Mouse (Mus musculus) erythroblast, embryonic 14.5 days (primary cell): ENCODE results near the gene Mrpl34. TPM values are rescaled to one million over a fixed set of nuclear protein-coding genes. Genes with fewer than 3 reads are reported as not detected.

Experiments
- H3K27me3 ChIP-seq: 2 replicates; pipeline ENCODE4 v1.6.1; 2012; ENCODE audit warnings: inconsistent platforms; ENCODE audit not compliant: control insufficient read depth
- H3K36me3 ChIP-seq: 2 replicates; pipeline ENCODE4 v1.6.1; 2012; ENCODE audit warnings: mild to moderate bottlenecking, inconsistent platforms; ENCODE audit not compliant: control insufficient read depth
- H3K4me1 ChIP-seq: 2 replicates; pipeline ENCODE4 v1.6.1; 2012; ENCODE audit warnings: inconsistent platforms; ENCODE audit not compliant: control insufficient read depth
- H3K4me3 ChIP-seq: replicated peaks from 2 replicates; pipeline ENCODE3; 2012; ENCODE audit warnings: moderate library complexity, mild to moderate bottlenecking, inconsistent platforms
- H3K9me3 ChIP-seq: 2 replicates; pipeline ENCODE4 v1.6.1; 2012; ENCODE audit warnings: low read length, inconsistent platforms, mixed read lengths; ENCODE audit not compliant: control insufficient read depth
- GATA1 ChIP-seq: IDR thresholded peaks from 2 replicates; pipeline ENCODE4 v1.6.1; 2012; ENCODE audit warnings: low read length, inconsistent platforms, mixed read lengths
- TAL1 ChIP-seq: IDR thresholded peaks from 3 replicates; pipeline ENCODE4 v1.6.1; 2012; ENCODE audit warnings: low read length, inconsistent platforms, mixed read lengths
- polyA plus RNA-seq: library from polyadenylated mRNA; stranded (reverse); fragments of >175 nt; gene quantifications from 2 replicates; pipeline ENCODE4 v1.2.3, GENCODE M21; 2012

Mrpl34 gene
- polyA plus RNA-seq, 1 experiment: 18.9 TPM

GRCm38 (mm10) chr8:71474785-71475701 lies 10.3 kb downstream of the Mrpl34 start:
- Histone ChIP-seq H3K27me3 (peaks cover 5% of the 10 kb centered on the region), H3K4me1 (peaks cover 58% of the 10 kb centered on the region), H3K36me3 (peaks cover 56% of the 10 kb centered on the region), H3K9me3 (no peaks in the 10 kb centered on the region), H3K4me3 (no peak overlapping the region)
- TF ChIP-seq GATA1 (no peak), TAL1 (no peak)

GRCm38 (mm10) chr8:71475702-71476075 lies 10.9 kb downstream of the Mrpl34 start:
- Histone ChIP-seq H3K4me1 (peaks cover 58% of the 10 kb centered on the region), H3K36me3 (peaks cover 51% of the 10 kb centered on the region), H3K4me3 (peak overlapping the region; percentile 78), H3K9me3 (no peaks in the 10 kb centered on the region), H3K27me3 (peaks cover 5% of the 10 kb centered on the region)
- no peak for TF ChIP-seq GATA1

- Histone ChIP-seq H3K4me3 (peak overlapping the region; percentile 78), H3K36me3 (peaks cover 44% of the 10 kb centered on the region), H3K27me3 (peaks cover 5% of the 10 kb centered on the region), H3K4me1 (peaks cover 58% of the 10 kb centered on the region), H3K9me3 (no peaks in the 10 kb centered on the region)
- TF ChIP-seq GATA1 (no peak), TAL1 (no peak)
Measured at GRCm38 (mm10) chr8:71476099-71476940, 11.6 kb downstream of the Mrpl34 start.

GRCm38 (mm10) chr8:71477196-71477845 lies 12.6 kb downstream of the Mrpl34 start:
- no peaks in the 10 kb centered on the region for H3K9me3 ChIP-seq
- TF ChIP-seq GATA1 (no peak), TAL1 (no peak)
- peaks cover 5% of the 10 kb centered on the region for H3K27me3 ChIP-seq
- H3K36me3 ChIP-seq: peaks cover 34% of the 10 kb centered on the region
- H3K4me3 ChIP-seq: peak overlapping the region; percentile 78
- H3K4me1 ChIP-seq: peaks cover 56% of the 10 kb centered on the region

- no peak overlapping the region for H3K4me3 ChIP-seq
- no peak for TF ChIP-seq TAL1
- no peak for TF ChIP-seq GATA1
- no peaks in the 10 kb centered on the region for H3K9me3 ChIP-seq
- H3K27me3 ChIP-seq: peaks cover 5% of the 10 kb centered on the region
- peaks cover 18% of the 10 kb centered on the region for H3K36me3 ChIP-seq
- peaks cover 57% of the 10 kb centered on the region for H3K4me1 ChIP-seq
Measured at GRCm38 (mm10) chr8:71478943-71479342, 14.2 kb downstream of the Mrpl34 start.

- H3K9me3 ChIP-seq: no peaks in the 10 kb centered on the region
Measured at GRCm38 (mm10) chr8:71483932-71484331, 19.2 kb downstream of the Mrpl34 start.

GRCm38 (mm10) chr8:71484736-71485135 lies 20.0 kb downstream of the Mrpl34 start:
- H3K9me3 ChIP-seq: no peaks in the 10 kb centered on the region
- peaks cover 71% of the 10 kb centered on the region for H3K4me1 ChIP-seq
- no peak for TF ChIP-seq TAL1
- no peak for TF ChIP-seq GATA1
- H3K27me3 ChIP-seq: peaks cover 3% of the 10 kb centered on the region
- no peaks in the 10 kb centered on the region for H3K36me3 ChIP-seq
- H3K4me3 ChIP-seq: no peak overlapping the region

More at GRCm38 (mm10) chr8:71483932-71484331, 19.2 kb downstream of the Mrpl34 start:
- no peak overlapping the region for H3K4me3 ChIP-seq
- peaks cover 3% of the 10 kb centered on the region for H3K27me3 ChIP-seq
- TF ChIP-seq TAL1 (no peak), GATA1 (no peak)
- peaks cover 70% of the 10 kb centered on the region for H3K4me1 ChIP-seq
- H3K36me3 ChIP-seq: no peaks in the 10 kb centered on the region

GRCm38 (mm10) chr8:71485142-71486135 lies 20.7 kb downstream of the Mrpl34 start, which contains the start of gene Ano8:
TSS of gene Ano8 (minus strand) at chr8:71485963.
- peaks cover 5% of the 10 kb centered on the region for H3K36me3 ChIP-seq
- no peaks in the 10 kb centered on the region for H3K9me3 ChIP-seq
- H3K4me1 ChIP-seq: peaks cover 69% of the 10 kb centered on the region
- TF ChIP-seq TAL1 (no peak), GATA1 (no peak)
- H3K27me3 ChIP-seq: peaks cover 3% of the 10 kb centered on the region
- H3K4me3 ChIP-seq: peak within 1 kb of the TSS; percentile 67
